Mouse (Mus musculus) forebrain, embryonic 15.5 days (tissue): ENCODE results near the gene B3gnt9. TPM values are rescaled to one million over a fixed set of nuclear protein-coding genes. Genes with fewer than 3 reads are reported as not detected.
A peak's percentile ranks its signal among the peaks of the same experiment; 100 is the strongest.
"Not testable (repeated sequence)": the region's sequence is repeated elsewhere in the genome, so short reads cannot be mapped to it uniquely, and the experiment has no call there.

Source experiments
- ATAC-seq: fragments of 200-750 bp; cut with Nextera tagmentation; replicated peaks from 2 replicates; pipeline ENCODE4 v1.8.0; 2017; ENCODE audit warnings: mild to moderate bottlenecking, moderate TSS enrichment, moderate library complexity
- H3K27ac ChIP-seq: fragments of 300-500 bp; sonication (generic); replicated peaks from 2 replicates; pipeline ENCODE4 v1.5.1; 2015; ENCODE audit warnings: mild to moderate bottlenecking, inconsistent platforms
- H3K27me3 ChIP-seq: fragments of 300-500 bp; sonication (generic); 2 replicates; pipeline ENCODE4 v1.6.1; 2015; ENCODE audit warnings: inconsistent platforms
- H3K36me3 ChIP-seq: fragments of 300-500 bp; sonication (generic); 2 replicates; pipeline ENCODE4 v1.6.1; 2015; ENCODE audit warnings: mild to moderate bottlenecking, inconsistent platforms
- H3K4me1 ChIP-seq: fragments of 300-500 bp; sonication (generic); 2 replicates; pipeline ENCODE4 v1.6.1; 2015; ENCODE audit warnings: inconsistent platforms
- H3K4me2 ChIP-seq: fragments of 300-500 bp; sonication (generic); replicated peaks from 2 replicates; pipeline ENCODE4 v1.6.1; 2015; ENCODE audit warnings: mild to moderate bottlenecking, inconsistent platforms
- H3K4me3 ChIP-seq: fragments of 300-500 bp; sonication (generic); 2 replicates; pipeline ENCODE4 v1.5.1; 2015; ENCODE audit warnings: mild to moderate bottlenecking, inconsistent platforms
- H3K9ac ChIP-seq: fragments of 300-500 bp; sonication (generic); replicated peaks from 2 replicates; pipeline ENCODE4 v1.6.1; 2015; ENCODE audit warnings: mild to moderate bottlenecking, inconsistent platforms
- H3K9me3 ChIP-seq: fragments of 300-500 bp; sonication (generic); 2 replicates; pipeline ENCODE4 v1.6.1; 2016; ENCODE audit warnings: inconsistent platforms
- WGBS: fragments of 180-500 bp; shearing (Covaris S2); methylation state at CpG from one replicate; pipeline ENCODE4 v1.1.7; 2015; ENCODE audit warnings: mixed read lengths; 5-methylcytosine and 5-hydroxymethylcytosine counted together
- polyA plus RNA-seq: library from polyadenylated mRNA; unstranded; fragments of >200 nt; fragmentation: Nextera tagmentation; extraction: Ambion mirVana; gene quantifications from 2 replicates; pipeline ENCODE4 v1.2.1, GENCODE M21; 2015

Gene B3gnt9
- polyA plus RNA-seq, 1 experiment from 2014 or later, result 3.0 TPM

- not testable (repeated sequence) for H3K9ac ChIP-seq, H3K4me2 ChIP-seq, H3K27ac ChIP-seq, H3K4me3 ChIP-seq, H3K27me3 ChIP-seq, ATAC-seq, H3K9me3 ChIP-seq, H3K36me3 ChIP-seq
- H3K4me1 ChIP-seq, result peaks cover 38% of the 10 kb centered on the region
- WGBS, result 74% methylated on average over 3 of the region's 3 CpGs
Observed at GRCm38 (mm10) chr8:105291802-105292201, 36.8 kb upstream of the B3gnt9 start.

- H3K9ac ChIP-seq, H3K4me3 ChIP-seq, H3K36me3 ChIP-seq, H3K27me3 ChIP-seq, H3K9me3 ChIP-seq, H3K27ac ChIP-seq, ATAC-seq, H3K4me2 ChIP-seq: not testable (repeated sequence)
- peaks cover 40% of the 10 kb centered on the region for H3K4me1 ChIP-seq
- WGBS, result 84% methylated on average over 8 of the region's 8 CpGs
Observed at GRCm38 (mm10) chr8:105291364-105291763, 36.4 kb upstream of the B3gnt9 start.

GRCm38 (mm10) chr8:105290554-105291314, 35.8 kb upstream of the B3gnt9 start:
- Histone ChIP-seq H3K4me2 (peak overlapping the region; percentile 86), H3K36me3 (no peaks in the 10 kb centered on the region), H3K4me3 (peak overlapping the region; percentile 56), H3K9ac (peak overlapping the region; percentile 65), H3K4me1 (peaks cover 46% of the 10 kb centered on the region), H3K27ac (no peak overlapping the region), H3K9me3 (no peaks in the 10 kb centered on the region), H3K27me3 (0 out of 2 replicates have a peak, but pooled peaks cover 4% of the 10 kb centered on the region)
- ATAC-seq, result no peak
- 4% methylated on average over 31 of the region's 31 CpGs for WGBS

GRCm38 (mm10) chr8:105289805-105290460, 35.0 kb upstream of the B3gnt9 start, which contains the start of gene 4931428F04Rik:
Gene 4931428F04Rik (minus strand): TSS chr8:105289864.
- Histone ChIP-seq H3K27ac (peak within 1 kb of the TSS; percentile 93), H3K36me3 (peaks cover 5% of the 10 kb centered on the region), H3K4me3 (peak within 1 kb of the TSS; percentile 56)

GRCm38 (mm10) chr8:105288958-105289732, 34.2 kb upstream of the B3gnt9 start:
- ATAC-seq, result peak; percentile 91

More at GRCm38 (mm10) chr8:105289805-105290460, 35.0 kb upstream of the B3gnt9 start, which contains the start of gene 4931428F04Rik:
- Histone ChIP-seq H3K27me3 (0 out of 2 replicates have a peak, but pooled peaks cover 4% of the 10 kb centered on the region), H3K9ac (peak within 1 kb of the TSS; percentile 65), H3K9me3 (no peaks in the 10 kb centered on the region), H3K4me2 (peak within 1 kb of the TSS; percentile 86), H3K4me1 (peaks cover 54% of the 10 kb centered on the region)
- 1% methylated on average over 43 of the region's 43 CpGs for WGBS
- ATAC-seq, result peak; percentile 39

DNA sequence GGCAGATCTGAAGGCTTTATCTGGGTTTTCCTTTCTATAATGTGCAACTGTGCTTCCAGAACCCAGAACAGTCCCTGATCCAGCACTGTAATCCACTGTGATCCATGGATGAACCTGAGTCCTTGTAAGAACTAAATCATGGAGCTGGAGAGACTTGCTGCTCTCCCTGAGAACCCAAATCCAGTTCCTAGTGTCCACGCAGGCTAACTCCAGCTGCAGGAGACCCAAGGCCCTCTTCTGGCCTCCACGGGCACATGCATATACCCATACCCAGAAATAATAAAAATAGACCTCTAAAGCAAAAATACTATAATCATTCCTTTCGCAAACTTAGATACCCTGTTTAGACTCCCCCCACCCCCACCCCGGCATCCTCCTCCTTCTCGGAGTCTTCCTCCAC, 33.3 kb upstream of the B3gnt9 start:
- no peaks in the 10 kb centered on the region for H3K9me3 ChIP-seq
- peaks cover 54% of the 10 kb centered on the region for H3K4me1 ChIP-seq
- peaks cover 10% of the 10 kb centered on the region for H3K36me3 ChIP-seq
- H3K4me2 ChIP-seq, result peak overlapping the region; percentile 86
- no peak for ATAC-seq
- peak overlapping the region; percentile 93 for H3K27ac ChIP-seq
- peak overlapping the region; percentile 65; the same call in 1 of the 2 replicates for H3K9ac ChIP-seq
- H3K4me3 ChIP-seq, result peak overlapping the region; percentile 56
- WGBS, result 83% methylated on average over 5 of the region's 5 CpGs
- 0 out of 2 replicates have a peak, but pooled peaks cover 4% of the 10 kb centered on the region for H3K27me3 ChIP-seq

More at GRCm38 (mm10) chr8:105288958-105289732, 34.2 kb upstream of the B3gnt9 start:
- peak overlapping the region; percentile 93 for H3K27ac ChIP-seq
- peak overlapping the region; percentile 56 for H3K4me3 ChIP-seq
- no peaks in the 10 kb centered on the region for H3K9me3 ChIP-seq
- H3K27me3 ChIP-seq, result 0 out of 2 replicates have a peak, but pooled peaks cover 4% of the 10 kb centered on the region
- WGBS, result under 1% methylated on average over 53 of the region's 53 CpGs
- peaks cover 54% of the 10 kb centered on the region for H3K4me1 ChIP-seq
- peaks cover 10% of the 10 kb centered on the region for H3K36me3 ChIP-seq
- peak overlapping the region; percentile 86 for H3K4me2 ChIP-seq
- peak overlapping the region; percentile 65 for H3K9ac ChIP-seq

GRCm38 (mm10) chr8:105286907-105287306, 32.0 kb upstream of the B3gnt9 start:
- Histone ChIP-seq H3K4me3 (no peak overlapping the region), H3K4me1 (peaks cover 54% of the 10 kb centered on the region), H3K27me3 (0 out of 2 replicates have a peak, but pooled peaks cover 4% of the 10 kb centered on the region), H3K9me3 (no peaks in the 10 kb centered on the region), H3K36me3 (peaks cover 23% of the 10 kb centered on the region), H3K9ac (0 out of 2 replicates have a peak overlapping the region, but pooled peaks have one; percentile 10), H3K4me2 (peak overlapping the region; percentile 86), H3K27ac (no peak overlapping the region)
- ATAC-seq, result no peak
- WGBS, result 91% methylated on average over 4 of the region's 4 CpGs

DNA sequence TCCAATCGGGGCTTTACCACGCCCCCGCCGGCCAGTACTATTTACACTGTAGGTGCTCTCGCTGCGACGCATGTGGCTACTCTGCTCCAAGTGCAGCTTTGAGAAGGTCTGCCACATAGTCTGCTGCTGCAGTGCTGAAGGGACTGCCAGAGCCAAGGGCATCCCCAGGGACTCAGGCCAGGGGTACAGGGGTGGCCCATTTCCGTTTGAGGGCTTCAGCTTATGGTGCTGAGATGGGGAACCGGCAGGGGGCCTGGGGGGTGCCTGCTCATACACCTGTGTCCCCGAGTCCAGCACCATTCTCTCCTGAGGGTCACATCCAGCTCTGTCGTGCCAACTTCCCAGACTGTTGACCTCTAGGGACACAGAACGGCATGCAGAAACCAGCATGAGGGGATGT, 30.6 kb upstream of the B3gnt9 start:
- Histone ChIP-seq H3K4me1 (peaks cover 47% of the 10 kb centered on the region), H3K27me3 (no peaks in the 10 kb centered on the region), H3K4me3 (no peak overlapping the region), H3K9me3 (no peaks in the 10 kb centered on the region), H3K36me3 (peaks cover 32% of the 10 kb centered on the region), H3K4me2 (no peak overlapping the region), H3K27ac (no peak overlapping the region), H3K9ac (no peak overlapping the region)
- WGBS, result 48% methylated on average over 12 of the region's 12 CpGs
- ATAC-seq, result no peak

GRCm38 (mm10) chr8:105283074-105283473, 28.1 kb upstream of the B3gnt9 start:
- no peak; the same call in 1 of the 2 replicates for ATAC-seq
- Histone ChIP-seq H3K9ac (no peak overlapping the region), H3K4me3 (no peak overlapping the region), H3K4me2 (no peak overlapping the region), H3K27me3 (peaks cover 9% of the 10 kb centered on the region), H3K27ac (no peak overlapping the region), H3K4me1 (peaks cover 39% of the 10 kb centered on the region), H3K36me3 (peaks cover 38% of the 10 kb centered on the region), H3K9me3 (no peaks in the 10 kb centered on the region)
- 27% methylated on average over 23 of the region's 23 CpGs for whole genome bisulfite sequencing

- no peak overlapping the region for H3K27ac ChIP-seq
- H3K27me3 ChIP-seq, result peaks cover 17% of the 10 kb centered on the region
- no peak overlapping the region for H3K9ac ChIP-seq
- no peaks in the 10 kb centered on the region for H3K9me3 ChIP-seq
- 89% methylated on average over 4 of the region's 4 CpGs for WGBS
- H3K4me2 ChIP-seq, result no peak overlapping the region
- peaks cover 38% of the 10 kb centered on the region for H3K36me3 ChIP-seq
- H3K4me1 ChIP-seq, result peaks cover 31% of the 10 kb centered on the region
- ATAC-seq, result no peak
- H3K4me3 ChIP-seq, result no peak overlapping the region
Observed at GRCm38 (mm10) chr8:105282239-105282638, 27.3 kb upstream of the B3gnt9 start.

GRCm38 (mm10) chr8:105281821-105282220, 26.9 kb upstream of the B3gnt9 start:
- no peak overlapping the region for H3K27ac ChIP-seq
- H3K4me2 ChIP-seq, result no peak overlapping the region
- WGBS, result 90% methylated on average over 12 of the region's 12 CpGs
- peaks cover 27% of the 10 kb centered on the region for H3K4me1 ChIP-seq
- H3K36me3 ChIP-seq, result peaks cover 38% of the 10 kb centered on the region
- no peak for ATAC-seq
- H3K9me3 ChIP-seq, result no peaks in the 10 kb centered on the region
- H3K27me3 ChIP-seq, result peaks cover 21% of the 10 kb centered on the region
- H3K4me3 ChIP-seq, result no peak overlapping the region
- H3K9ac ChIP-seq, result no peak overlapping the region
